Mouse (Mus musculus) neutrophil, adult 59 days (primary cell): ENCODE data around the gene Chst2. TPM values are rescaled to one million over a fixed set of nuclear protein-coding genes. Genes with fewer than 3 reads are reported as not detected.

Experiments used
- total RNA-seq, 2 experiments: library from RNA; stranded (reverse); gene quantifications; 1 replicate in 1 of 2; 2 replicates in 1 of 2; pipeline ENCODE4 v1.2.4; 2023

Gene Chst2
- total RNA-seq = under 1 TPM in 1 of 2 experiments, not detected in 1; 0.09 TPM

DNA sequence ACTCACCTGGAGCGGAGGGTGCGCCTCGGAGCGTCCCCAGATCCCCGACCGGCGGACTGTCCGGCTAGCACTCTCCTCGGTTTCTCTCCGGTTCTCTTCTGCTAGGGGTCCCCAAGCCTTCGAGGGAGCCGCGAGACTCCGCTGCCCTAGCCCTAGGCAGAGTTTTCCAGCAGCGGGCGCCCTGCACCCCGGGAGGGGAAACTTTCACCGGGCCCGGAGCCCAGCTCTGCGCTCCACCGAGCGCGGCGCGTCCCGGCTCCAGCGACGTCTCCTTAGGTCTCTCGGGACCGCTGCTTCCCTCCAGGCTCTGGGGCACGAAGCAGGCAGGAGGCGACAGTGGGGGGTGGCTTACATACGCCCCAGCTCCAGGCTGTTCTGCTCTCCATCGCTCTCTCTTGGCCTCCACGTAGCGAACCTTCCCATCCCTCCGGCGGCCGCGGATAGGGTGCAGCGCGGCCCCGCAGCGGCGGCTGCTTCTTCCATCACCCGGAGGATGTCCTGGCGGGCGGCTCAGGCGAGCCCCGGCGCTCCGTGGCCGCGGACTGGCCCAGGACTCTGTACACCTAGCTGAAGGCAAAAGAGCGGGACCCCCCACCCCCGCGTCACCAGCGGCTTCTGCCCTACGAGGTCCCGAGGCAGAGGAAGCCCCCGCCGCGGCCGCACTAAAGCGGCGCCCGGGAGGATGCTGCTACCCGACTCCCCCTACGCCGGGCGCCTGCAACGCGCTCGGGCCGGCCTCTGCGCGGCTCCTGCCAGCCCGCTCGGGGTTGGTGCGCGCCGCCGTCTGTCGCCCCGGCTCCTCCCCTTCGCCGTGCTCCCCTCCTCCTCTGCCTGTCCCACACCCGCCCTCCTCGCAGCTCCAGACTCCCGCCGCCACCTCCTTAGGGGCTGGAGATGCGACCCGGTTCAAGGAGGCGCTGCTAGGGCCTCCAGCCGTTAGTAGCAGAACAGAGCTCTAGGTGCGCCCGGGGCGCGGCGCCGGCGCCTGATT lies at the start of gene Chst2:
Gene Chst2 (minus strand): TSS at position 152 of the 991 bp plus-strand sequence.

Other genes starting within 250 kb of the Chst2 start
- 10 to 100 TPM; 44.9 to 55.3 TPM for gene U2surp, start 105.3 kb upstream of the Chst2 start, total RNA-seq
- gene Paqr9, start 152.9 kb upstream of the Chst2 start, total RNA-seq = 1 to 10 TPM; 1.1 to 3.2 TPM
- gene Pcolce2, start 230.9 kb upstream of the Chst2 start, total RNA-seq = not detected